In genomic region chr2:73380298-73380975, GRCm38 (mm10) we compare ENCODE assay signal across 22 mouse cellular contexts. TPM values are rescaled to one million over a fixed set of nuclear protein-coding genes. Genes with fewer than 3 reads are reported as not detected.
DNase-seq lines count a peak whose midpoint lies in the region; ATAC-seq lines count a peak whose summit lies in the region.
"Had no signal": no experiment of that assay in that cellular context is flagged by ENCODE, and none has a peak within 500 bp of the region (broad histone marks: within the 10 kb centered on the region; RNA-seq: fewer than 3 reads in every experiment).

No protein-coding gene starts in this region.

- H3K4me3 ChIP-seq in kidney, embryonic 14.5 days (ENCODE audit: low read length), result no peak overlapping the region
- no peak overlapping the region for H3K4me3 ChIP-seq in lung, embryonic 16.5 days (ENCODE audit: low read length)
- H3K4me3 ChIP-seq in limb, embryonic 10.5 days, result no peak overlapping the region
- H3K4me3 ChIP-seq: forebrain, embryonic 13.5 days; limb, embryonic 12.5 days; stomach, embryonic 15.5 days had no signal

- H3K27me3 ChIP-seq in kidney, embryonic 14.5 days (ENCODE audit: control insufficient read depth, insufficient read depth, low read length), result no peaks in the 10 kb centered on the region
- H3K27me3 ChIP-seq in lung, embryonic 16.5 days (ENCODE audit: control insufficient read depth, insufficient read depth, low read depth, low read length), result no peaks in the 10 kb centered on the region
- H3K27me3 ChIP-seq in limb, embryonic 10.5 days (ENCODE audit: low read depth, poor library complexity, severe bottlenecking), result peaks cover 7% of the 10 kb centered on the region; the same call in 1 of the 2 replicates
- H3K27me3 ChIP-seq: limb, embryonic 12.5 days; stomach, embryonic 15.5 days had no signal

- no peak overlapping the region for H3K9ac ChIP-seq in kidney, embryonic 14.5 days (ENCODE audit: low read depth, low read length)
- no peak overlapping the region for H3K9ac ChIP-seq in lung, embryonic 16.5 days (ENCODE audit: low read length)
- H3K9ac ChIP-seq: forebrain, embryonic 13.5 days; limb, embryonic 12.5 days; liver, postnatal 0 days; stomach, embryonic 15.5 days had no signal

- 64% methylated on average over 9 of the region's 9 CpGs for WGBS in kidney, embryonic 14.5 days
- WGBS in lung, embryonic 16.5 days, result 35% methylated on average over 9 of the region's 9 CpGs
- WGBS in limb, embryonic 10.5 days, result 88% methylated on average over 9 of the region's 9 CpGs

- peak overlapping the region; percentile 12; the same call in 1 of the 2 replicates for H3K27ac ChIP-seq in kidney, embryonic 14.5 days (ENCODE audit: low read depth, low read length)
- H3K27ac ChIP-seq in lung, embryonic 16.5 days (ENCODE audit: low read length), result peak overlapping the region; percentile 72
- no peak overlapping the region for H3K27ac ChIP-seq in limb, embryonic 10.5 days
- H3K27ac ChIP-seq: forebrain, embryonic 13.5 days; limb, embryonic 12.5 days; stomach, embryonic 15.5 days had no signal

- no peaks in the 10 kb centered on the region for H3K36me3 ChIP-seq in kidney, embryonic 14.5 days (ENCODE audit: control insufficient read depth, insufficient read depth, low read length)
- H3K36me3 ChIP-seq in lung, embryonic 16.5 days (ENCODE audit: control insufficient read depth, insufficient read depth, low read length), result no peaks in the 10 kb centered on the region
- H3K36me3 ChIP-seq in limb, embryonic 10.5 days, result no peaks in the 10 kb centered on the region
- H3K36me3 ChIP-seq: limb, embryonic 12.5 days; stomach, embryonic 15.5 days had no signal

- H3K4me1 ChIP-seq in kidney, embryonic 14.5 days (ENCODE audit: control insufficient read depth, insufficient read depth, low read length), result no peaks in the 10 kb centered on the region; the same call in 1 of the 2 replicates
- H3K4me1 ChIP-seq in lung, embryonic 16.5 days (replicated peaks; ENCODE audit: control insufficient read depth, insufficient read depth, low read length), result peaks cover 2% of the 10 kb centered on the region; the same call in 1 of the 2 replicates
- H3K4me1 ChIP-seq in limb, embryonic 10.5 days, result peaks cover 8% of the 10 kb centered on the region; the same call in 1 of the 2 replicates
- H3K4me1 ChIP-seq: stomach, embryonic 15.5 days had no signal

- no peaks in the 10 kb centered on the region for H3K9me3 ChIP-seq in kidney, embryonic 14.5 days (ENCODE audit: control insufficient read depth, low read length)
- no peaks in the 10 kb centered on the region for H3K9me3 ChIP-seq in lung, embryonic 16.5 days (ENCODE audit: control insufficient read depth, low read length)
- H3K9me3 ChIP-seq in limb, embryonic 10.5 days (replicated peaks), result no peaks in the 10 kb centered on the region
- H3K9me3 ChIP-seq: forebrain, embryonic 13.5 days; G1E; limb, embryonic 12.5 days; stomach, embryonic 15.5 days had no signal

- H3K4me2 ChIP-seq in kidney, embryonic 14.5 days (replicated peaks; ENCODE audit: low read depth, low read length), result no peak overlapping the region
- H3K4me2 ChIP-seq in lung, embryonic 16.5 days (ENCODE audit: low read depth, low read length), result 0 out of 2 replicates have a peak overlapping the region, but pooled peaks have one; percentile 0
- H3K4me2 ChIP-seq: forebrain, embryonic 13.5 days; limb, embryonic 12.5 days; stomach, embryonic 15.5 days had no signal

- ATAC-seq in kidney, embryonic 14.5 days (ENCODE audit: low FRiP score, low TSS enrichment), result no peak
- ATAC-seq in lung, embryonic 16.5 days (ENCODE audit: low read depth), result peak; percentile 74
- ATAC-seq: forebrain, embryonic 13.5 days; hindbrain, embryonic 16.5 days; intestine, postnatal 0 days; liver, postnatal 0 days; midbrain, embryonic 16.5 days had no signal

- peak; percentile 76 for DNase-seq in heart, adult 11 months
- DNase-seq in heart, adult 18-20 months, result no peak
- no peak for DNase-seq in kidney, adult 11 months
- DNase-seq in lung, postnatal 4 days, result no peak
- DNase-seq in limb, embryonic 10.5 days (ENCODE audit: low spot score), result peak; percentile 14
- DNase-seq in cerebellum, postnatal 25 days, result no peak
- DNase-seq: adrenal gland, adult 8-10 months; cerebellum, adult 2 months; cerebellum, postnatal 14 days; gastrocnemius, postnatal 36 days; heart, postnatal 14 days; liver, postnatal 0 days; right cerebral cortex, postnatal 25 days had no signal

RNA-seq across cellular contexts. Expression of gene Gpr155, which starts 5.9 kb away (rescaled TPM):
- total RNA-seq in heart, adult 18-20 months (2021), result 10 to 100 TPM; 10.3 to 13.4 TPM
- 4.9 and 6.9 TPM in 2 replicates for polyA plus RNA-seq in kidney, embryonic 14.5 days (2014; fragmentation: Nextera tagmentation; extraction: Ambion mirVana)
- 5.6 and 6.3 TPM in 2 replicates for polyA plus RNA-seq in lung, embryonic 16.5 days (2015; fragmentation: Nextera tagmentation; extraction: Ambion mirVana)
- polyA plus RNA-seq in limb, embryonic 10.5 days (2016; fragmentation: Nextera tagmentation; extraction: Ambion mirVana), result 1.4 and 2.4 TPM in 2 replicates

Comparison
In these comparisons a context has a peak if more than half of its experiments do, and no peak if none do; other contexts are left out.
1. DNase-seq: peak in heart, adult 11 months (single experiment) and limb, embryonic 10.5 days (single experiment); none in heart, adult 18-20 months (0 of 2), kidney, adult 11 months (single experiment), lung, postnatal 4 days (0 of 2) and cerebellum, postnatal 25 days (0 of 2).